Comparison of ENCODE assay signal across 20 mouse cellular contexts in genomic region chr14:59641856-59642255, GRCm38 (mm10). TPM values are rescaled to one million over a fixed set of nuclear protein-coding genes. Genes with fewer than 3 reads are reported as not detected.
DNase-seq lines count a peak whose midpoint lies in the region; ATAC-seq and TF ChIP-seq lines count a peak whose summit lies in the region.
"Had no signal": no experiment of that assay in that cellular context is flagged by ENCODE, and none has a peak within 500 bp of the region (broad histone marks: within the 10 kb centered on the region; RNA-seq: fewer than 3 reads in every experiment).

No protein-coding gene starts in this region.

- no peaks in the 10 kb centered on the region for H3K9me3 ChIP-seq in forebrain, embryonic 12.5 days
- no peaks in the 10 kb centered on the region for H3K9me3 ChIP-seq in forebrain, embryonic 13.5 days (replicated peaks)
- H3K9me3 ChIP-seq in lung, postnatal 0 days (ENCODE audit: low read length), result no peaks in the 10 kb centered on the region
- no peaks in the 10 kb centered on the region for H3K9me3 ChIP-seq in embryonic facial prominence, embryonic 11.5 days (replicated peaks; ENCODE audit: control insufficient read depth, low read length)
- H3K9me3 ChIP-seq: embryonic facial prominence, embryonic 15.5 days; liver, embryonic 12.5 days had no signal

- peaks cover 4% of the 10 kb centered on the region; the same call in 1 of the 2 replicates for H3K27me3 ChIP-seq in forebrain, embryonic 12.5 days
- H3K27me3 ChIP-seq in forebrain, embryonic 13.5 days, result no peaks in the 10 kb centered on the region
- no peaks in the 10 kb centered on the region for H3K27me3 ChIP-seq in lung, postnatal 0 days (replicated peaks; ENCODE audit: insufficient read depth, low read length)
- no peaks in the 10 kb centered on the region for H3K27me3 ChIP-seq in embryonic facial prominence, embryonic 11.5 days (ENCODE audit: control insufficient read depth, insufficient read depth, low read length)
- H3K27me3 ChIP-seq: embryonic facial prominence, embryonic 15.5 days; liver, embryonic 12.5 days had no signal

- no peak overlapping the region for H3K27ac ChIP-seq in forebrain, embryonic 12.5 days
- no peak overlapping the region for H3K27ac ChIP-seq in forebrain, embryonic 13.5 days
- H3K27ac ChIP-seq in lung, postnatal 0 days (ENCODE audit: low read length), result no peak overlapping the region
- no peak overlapping the region for H3K27ac ChIP-seq in embryonic facial prominence, embryonic 11.5 days (replicated peaks; ENCODE audit: low read depth, low read length)
- H3K27ac ChIP-seq: embryonic facial prominence, embryonic 15.5 days; heart, adult 2 months; liver, embryonic 12.5 days had no signal

- H3K36me3 ChIP-seq in forebrain, embryonic 12.5 days (replicated peaks), result no peaks in the 10 kb centered on the region
- no peaks in the 10 kb centered on the region for H3K36me3 ChIP-seq in forebrain, embryonic 13.5 days (ENCODE audit: poor library complexity, severe bottlenecking)
- H3K36me3 ChIP-seq in lung, postnatal 0 days (ENCODE audit: insufficient read depth, low read length), result no peaks in the 10 kb centered on the region
- H3K36me3 ChIP-seq in embryonic facial prominence, embryonic 11.5 days (replicated peaks; ENCODE audit: control insufficient read depth, insufficient read depth, low read depth, low read length), result no peaks in the 10 kb centered on the region
- H3K36me3 ChIP-seq: embryonic facial prominence, embryonic 15.5 days; liver, embryonic 12.5 days had no signal

- no peak overlapping the region for H3K4me2 ChIP-seq in forebrain, embryonic 12.5 days
- no peak overlapping the region for H3K4me2 ChIP-seq in forebrain, embryonic 13.5 days
- no peak overlapping the region for H3K4me2 ChIP-seq in lung, postnatal 0 days (replicated peaks; ENCODE audit: low read depth, low read length)
- H3K4me2 ChIP-seq in embryonic facial prominence, embryonic 11.5 days (ENCODE audit: low read depth, low read length), result no peak overlapping the region
- H3K4me2 ChIP-seq: embryonic facial prominence, embryonic 15.5 days; liver, embryonic 12.5 days had no signal

- DNase-seq in lung, postnatal 0 days (ENCODE audit: low spot score), result no peak
- DNase-seq in lung, postnatal 10 days, result no peak
- DNase-seq in embryonic facial prominence, embryonic 11.5 days (ENCODE audit: low spot score), result no peak
- DNase-seq in mesoderm, embryonic 11.5 days (ENCODE audit: low read depth, low spot score), result peak; percentile 65
- DNase-seq in thymus, postnatal 10 days (ENCODE audit: low spot score in 2 of 2), result no peak
- no peak for DNase-seq in layer of hippocampus, adult 9-11 months
- DNase-seq: adrenal gland, postnatal 10 days; cerebellum, adult 8-10 months; heart, adult 2 months; heart, postnatal 10 days; kidney, adult 11 months; kidney, postnatal 36 days; layer of hippocampus, postnatal 36 days; left cerebral cortex, postnatal 4 days; lung, postnatal 4 days; thymus, postnatal 36 days had no signal

- 43% methylated on average over 5 of the region's 5 CpGs for WGBS in forebrain, embryonic 12.5 days
- 42% methylated on average over 5 of the region's 5 CpGs for WGBS in forebrain, embryonic 13.5 days
- WGBS in lung, postnatal 0 days, result 41% methylated on average over 5 of the region's 5 CpGs
- 21% methylated on average over 5 of the region's 5 CpGs for WGBS in embryonic facial prominence, embryonic 11.5 days

- TF ChIP-seq EP300 in lung, postnatal 0 days (IDR thresholded peaks at IDR 0.05), result no peak

- H3K4me1 ChIP-seq in forebrain, embryonic 12.5 days, result peaks cover 19% of the 10 kb centered on the region
- H3K4me1 ChIP-seq in forebrain, embryonic 13.5 days, result peaks cover 19% of the 10 kb centered on the region
- no peaks in the 10 kb centered on the region for H3K4me1 ChIP-seq in lung, postnatal 0 days (ENCODE audit: insufficient read depth, low read depth, low read length)
- no peaks in the 10 kb centered on the region; the same call in 1 of the 2 replicates for H3K4me1 ChIP-seq in embryonic facial prominence, embryonic 11.5 days (ENCODE audit: control insufficient read depth, insufficient read depth, low read length)

- no peak overlapping the region for H3K4me3 ChIP-seq in forebrain, embryonic 12.5 days (replicated peaks)
- no peak overlapping the region for H3K4me3 ChIP-seq in forebrain, embryonic 13.5 days
- H3K4me3 ChIP-seq in lung, postnatal 0 days (ENCODE audit: low read depth, low read length), result no peak overlapping the region
- no peak overlapping the region for H3K4me3 ChIP-seq in embryonic facial prominence, embryonic 11.5 days (ENCODE audit: low read depth, low read length)
- H3K4me3 ChIP-seq: embryonic facial prominence, embryonic 15.5 days; heart, adult 2 months; liver, embryonic 12.5 days had no signal

- no peak overlapping the region for H3K9ac ChIP-seq in forebrain, embryonic 12.5 days
- H3K9ac ChIP-seq in forebrain, embryonic 13.5 days, result no peak overlapping the region
- H3K9ac ChIP-seq in lung, postnatal 0 days (replicated peaks; ENCODE audit: low read depth), result no peak overlapping the region
- H3K9ac ChIP-seq in embryonic facial prominence, embryonic 11.5 days (replicated peaks; ENCODE audit: low read length), result no peak overlapping the region
- H3K9ac ChIP-seq: embryonic facial prominence, embryonic 15.5 days; liver, embryonic 12.5 days had no signal

- TF ChIP-seq CTCF in lung, postnatal 0 days (IDR thresholded peaks at IDR 0.05), result no peak

- peak; percentile 46; the same call in 1 of the 2 replicates for ATAC-seq in forebrain, embryonic 12.5 days (ENCODE audit: low FRiP score)
- ATAC-seq in forebrain, embryonic 13.5 days, result no peak
- peak; percentile 19; the same call in 1 of the 2 replicates for ATAC-seq in lung, postnatal 0 days
- ATAC-seq in embryonic facial prominence, embryonic 11.5 days (replicated peaks; ENCODE audit: insufficient number of reproducible peaks, low FRiP score, low TSS enrichment, low read depth), result 0 out of 2 replicates have a peak, but pooled peaks have one; percentile 49
- ATAC-seq: liver, embryonic 12.5 days had no signal

RNA-seq across cellular contexts. Expression of gene Shisa2, which starts 16.7 kb away (rescaled TPM):
- 51.5 and 60.9 TPM in 2 replicates for polyA plus RNA-seq in forebrain, embryonic 12.5 days (2016; fragmentation: Nextera tagmentation; extraction: Ambion mirVana)
- polyA plus RNA-seq in forebrain, embryonic 13.5 days (2015; fragmentation: Nextera tagmentation; extraction: Ambion mirVana), result 26.6 and 31.1 TPM in 2 replicates
- polyA plus RNA-seq in lung, postnatal 0 days (2015; fragmentation: Nextera tagmentation; extraction: Ambion mirVana), result 10.6 and 17.5 TPM in 2 replicates
- 35.4 and 40.6 TPM in 2 replicates for polyA plus RNA-seq in embryonic facial prominence, embryonic 11.5 days (2014; fragmentation: Nextera tagmentation; extraction: Ambion mirVana)

RNA-seq across cellular contexts. Expression of gene Cdadc1, which starts 44.1 kb away (rescaled TPM):
- 28.1 and 32.4 TPM in 2 replicates for polyA plus RNA-seq in forebrain, embryonic 12.5 days (2016; fragmentation: Nextera tagmentation; extraction: Ambion mirVana)
- polyA plus RNA-seq in forebrain, embryonic 13.5 days (2015; fragmentation: Nextera tagmentation; extraction: Ambion mirVana), result 32.4 and 38.4 TPM in 2 replicates
- polyA plus RNA-seq in lung, postnatal 0 days (2015; fragmentation: Nextera tagmentation; extraction: Ambion mirVana), result 42.0 and 42.3 TPM in 2 replicates
- polyA plus RNA-seq in embryonic facial prominence, embryonic 11.5 days (2014; fragmentation: Nextera tagmentation; extraction: Ambion mirVana), result 29.7 and 32.0 TPM in 2 replicates
